Mouse (Mus musculus): ENCODE results near the gene Loxl3.

- TF ChIP-seq TAL1 (IDR thresholded peaks at IDR 0.05; ENCODE audit: low read length): no peak
- no peak for TF ChIP-seq GATA1 (IDR thresholded peaks at IDR 0.05; ENCODE audit: low read length)
Observed at GRCm38 (mm10) chr6:83101688-83102556, 67.9 kb downstream of the Loxl3 start.

All from erythroblast, embryonic 14.5 days (primary cell).